Mouse (Mus musculus) c-Kit-positive CD71-positive TER-119-positive erythroid progenitor cells, embryonic 14.5 days (primary cell): ENCODE results near the gene Serpinf2.
"Not testable (repeated sequence)": the region's sequence is repeated elsewhere in the genome, so short reads cannot be mapped to it uniquely, and the experiment has no call there.

ENCODE experiments used
- DNase-seq: peaks from one replicate; pipeline ENCODE4 v3.0.0-alpha.2; 2013; ENCODE audit warnings: low spot score

The Serpinf2 gene

DNA sequence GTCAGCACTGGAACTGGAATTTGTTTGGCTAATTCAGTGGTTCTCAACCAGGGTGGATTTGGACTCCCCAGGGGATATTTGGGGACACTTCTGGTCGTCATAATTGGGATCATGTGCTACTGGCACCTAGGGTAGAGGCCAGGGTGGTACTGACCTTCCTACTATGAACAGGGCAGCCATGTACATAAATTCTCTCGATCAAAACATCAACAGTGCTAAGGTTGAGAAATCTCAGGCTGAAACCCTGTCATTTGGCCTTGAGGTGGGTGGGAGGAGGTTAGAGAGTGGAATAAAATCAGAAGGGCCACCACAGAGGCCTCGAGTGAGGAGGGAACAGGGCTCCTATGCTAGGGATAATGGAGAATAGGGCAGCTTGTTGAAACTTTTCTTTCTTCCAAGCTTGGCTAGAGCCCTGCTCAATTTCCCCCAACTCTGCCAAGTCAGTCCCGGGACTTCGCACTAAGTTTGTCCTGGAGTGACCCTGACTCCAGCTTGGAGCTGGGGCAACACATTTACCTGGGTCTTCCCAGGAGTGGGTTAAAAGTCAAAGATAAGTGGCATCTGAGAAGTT lies 19.8 kb upstream of the Serpinf2 start:
- DNase-seq, result no peak

DNA sequence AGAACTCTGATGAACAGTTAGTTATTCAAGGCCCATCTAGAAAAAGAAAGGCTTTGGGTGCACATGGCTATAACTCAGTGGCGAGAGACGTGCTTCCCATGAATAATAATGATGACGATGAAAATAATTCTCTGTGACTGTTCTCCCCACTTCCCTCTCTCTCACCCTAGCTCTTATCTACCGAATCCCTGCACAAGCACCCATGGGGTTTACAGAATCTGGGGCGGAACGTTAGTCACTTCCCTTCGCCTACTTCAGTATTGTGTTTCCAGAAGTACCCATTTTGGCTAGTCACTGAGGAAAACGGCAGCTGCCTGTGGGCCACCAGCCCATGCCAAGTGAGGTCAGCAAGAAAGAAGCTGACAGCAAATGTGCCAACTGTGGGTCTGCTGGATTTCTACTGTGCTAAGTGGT lies 19.2 kb upstream of the Serpinf2 start:
- DNase-seq, result no peak

DNA sequence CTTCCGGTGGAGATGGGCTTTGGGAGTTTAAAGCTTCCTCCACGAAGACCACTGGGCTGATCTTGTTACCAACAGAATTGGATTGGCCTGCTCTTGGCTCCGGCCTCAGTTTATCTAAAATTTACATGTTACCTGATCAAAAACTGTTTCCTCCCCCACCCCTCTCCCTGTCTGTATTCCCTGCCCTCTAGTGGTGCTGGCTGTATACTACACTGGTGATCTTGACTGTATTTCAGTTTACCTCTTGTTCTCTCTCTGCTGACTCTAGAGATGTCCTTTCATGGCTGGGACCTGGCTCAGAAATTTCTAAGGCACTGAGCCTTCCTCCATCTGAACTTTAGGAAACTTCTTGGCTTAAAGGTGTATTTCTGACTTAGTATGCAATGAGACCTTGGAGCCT lies 18.8 kb upstream of the Serpinf2 start:
- peak; percentile 71 for DNase-seq

- no peak for DNase-seq
Measured at GRCm38 (mm10) chr11:75456440-75456871, 17.1 kb upstream of the Serpinf2 start.

GRCm38 (mm10) chr11:75455971-75456370 lies 16.6 kb upstream of the Serpinf2 start:
- DNase-seq, result not testable (repeated sequence)

DNA sequence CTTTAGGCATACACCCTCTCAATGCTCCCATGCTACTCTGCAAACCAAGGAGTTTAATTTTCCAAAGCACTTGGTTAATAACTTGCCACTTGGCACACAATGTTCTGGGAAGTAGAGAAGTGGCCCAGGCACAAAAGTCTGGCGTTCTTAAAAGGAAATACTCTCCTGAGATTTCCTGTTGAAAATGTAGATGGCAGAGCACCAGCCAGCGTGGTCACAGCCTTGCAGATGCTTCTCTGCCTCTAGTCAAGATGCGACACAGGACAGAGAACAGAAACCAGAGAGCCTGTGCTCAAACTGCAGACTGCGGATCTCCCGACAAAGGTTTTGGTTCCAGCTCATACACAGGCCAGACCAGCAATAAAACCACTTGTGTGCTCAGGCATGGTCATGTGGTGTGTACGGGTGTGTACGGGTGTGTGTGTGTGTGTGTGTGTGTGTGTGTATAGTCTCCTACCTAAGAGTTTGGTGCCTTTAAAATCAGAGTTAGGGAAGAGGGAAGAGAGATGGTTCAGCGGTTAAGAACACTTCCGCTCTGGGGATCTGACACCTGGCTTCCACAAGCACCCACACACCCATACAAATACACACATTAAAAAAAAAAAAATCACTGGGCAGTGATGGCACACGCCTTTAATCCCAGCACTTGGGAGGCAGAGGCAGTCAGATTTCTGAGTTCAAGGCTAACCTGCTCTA lies 15.8 kb upstream of the Serpinf2 start:
- DNase-seq, result no peak

- DNase-seq, result peak; percentile 86
Measured at GRCm38 (mm10) chr11:75453991-75454930, 14.9 kb upstream of the Serpinf2 start, which contains the start of gene Wdr81. Gene Wdr81 (minus strand): TSS chr11:75454717.

GRCm38 (mm10) chr11:75452812-75453557 lies 13.6 kb upstream of the Serpinf2 start:
- no peak for DNase-seq

DNA sequence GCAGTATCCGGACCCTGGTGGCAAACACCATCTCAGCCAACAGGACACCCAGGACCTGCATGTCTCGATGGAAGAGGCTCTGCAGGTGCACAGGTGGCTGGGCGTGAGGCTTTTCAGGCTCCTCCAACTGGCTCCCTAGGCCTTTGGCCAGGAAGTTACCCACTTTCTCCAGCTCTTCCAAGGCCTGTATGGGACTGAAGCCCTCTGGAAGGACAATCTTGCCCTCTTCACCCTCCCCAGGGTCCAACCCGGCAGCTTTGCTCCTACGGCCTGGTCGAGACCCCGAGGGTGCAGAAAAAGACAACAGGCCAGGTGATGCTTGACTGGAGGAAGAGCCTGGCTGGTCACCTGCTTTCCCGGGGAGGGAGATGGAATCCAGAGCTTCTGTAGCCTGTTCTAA lies 12.7 kb upstream of the Serpinf2 start:
- no peak for DNase-seq

DNA sequence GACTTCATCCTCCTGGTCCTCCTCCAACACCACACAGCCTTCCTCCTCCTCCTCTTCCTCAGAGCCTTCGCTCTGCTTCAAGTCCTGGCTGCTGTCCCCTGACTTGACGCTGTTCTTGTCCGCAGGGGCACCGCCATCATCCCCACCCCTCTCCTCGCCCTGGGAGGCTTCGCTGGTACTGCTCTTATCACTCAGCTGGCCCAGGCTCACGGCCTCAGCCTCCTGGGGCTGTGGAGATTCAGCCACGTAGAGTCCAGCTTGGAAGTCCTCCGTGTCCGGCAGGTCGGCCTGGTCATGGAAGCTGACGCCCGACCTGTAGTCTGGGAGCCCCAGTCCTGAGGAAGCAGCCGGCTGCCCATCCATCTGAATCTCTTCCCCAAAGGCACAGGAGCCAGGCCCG lies 11.5 kb upstream of the Serpinf2 start:
- DNase-seq, result no peak

GRCm38 (mm10) chr11:75450304-75450908 lies 11.0 kb upstream of the Serpinf2 start:
- peak; percentile 82 for DNase-seq

GRCm38 (mm10) chr11:75449695-75450094 lies 10.3 kb upstream of the Serpinf2 start:
- DNase-seq, result peak; percentile 87

DNA sequence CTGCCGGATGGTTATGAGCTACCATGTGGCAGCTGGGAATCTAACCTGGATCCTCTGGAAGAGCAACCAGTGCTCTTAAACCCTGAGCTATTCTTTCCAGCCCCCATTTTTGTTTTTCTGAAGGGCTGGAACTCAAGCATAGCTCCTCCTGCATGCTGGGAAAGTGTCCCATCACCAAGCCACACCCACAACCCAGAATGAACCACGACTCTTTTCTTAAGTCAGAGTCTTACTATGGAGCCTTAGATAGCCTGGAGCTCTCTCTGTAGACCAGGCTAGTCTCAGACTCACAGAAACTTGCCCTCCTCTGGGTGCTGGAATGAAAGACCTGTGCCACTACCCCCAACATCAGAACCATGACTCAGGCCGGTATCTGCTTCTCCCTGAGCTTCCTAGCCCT lies 9.2 kb upstream of the Serpinf2 start:
- DNase-seq, result no peak

- no peak for DNase-seq
Measured at GRCm38 (mm10) chr11:75443711-75444110, 4.3 kb upstream of the Serpinf2 start.

- DNase-seq, result no peak
Measured at GRCm38 (mm10) chr11:75441601-75442000, 2.2 kb upstream of the Serpinf2 start.

- DNase-seq, result no peak
Measured at GRCm38 (mm10) chr11:75441034-75441433, 1.6 kb upstream of the Serpinf2 start.

GRCm38 (mm10) chr11:75439951-75440350 lies 560 bp upstream of the Serpinf2 start:
- DNase-seq, result no peak

- no peak for DNase-seq
Measured at GRCm38 (mm10) chr11:75438804-75439203, 587 bp downstream of the Serpinf2 start.

DNA sequence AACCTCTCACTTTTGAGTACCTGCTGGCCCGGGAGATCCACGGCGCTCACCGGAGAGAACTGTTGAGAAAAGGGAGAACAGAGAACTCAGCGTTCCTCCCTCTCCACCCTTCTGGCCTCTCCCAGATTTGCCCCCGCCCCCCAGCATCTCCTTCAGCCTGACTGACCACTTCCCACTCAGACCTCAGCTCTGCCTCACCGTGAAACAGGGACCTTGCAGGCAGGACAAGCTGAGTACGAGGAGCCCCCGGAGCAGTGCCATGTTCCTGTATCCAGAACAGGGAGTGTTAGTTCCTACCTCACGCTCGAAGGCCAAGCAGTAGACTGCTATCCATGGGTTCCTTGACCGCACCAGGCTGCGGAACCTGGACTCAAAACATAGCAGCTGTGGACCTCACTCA lies 1.2 kb downstream of the Serpinf2 start:
- no peak for DNase-seq

DNA sequence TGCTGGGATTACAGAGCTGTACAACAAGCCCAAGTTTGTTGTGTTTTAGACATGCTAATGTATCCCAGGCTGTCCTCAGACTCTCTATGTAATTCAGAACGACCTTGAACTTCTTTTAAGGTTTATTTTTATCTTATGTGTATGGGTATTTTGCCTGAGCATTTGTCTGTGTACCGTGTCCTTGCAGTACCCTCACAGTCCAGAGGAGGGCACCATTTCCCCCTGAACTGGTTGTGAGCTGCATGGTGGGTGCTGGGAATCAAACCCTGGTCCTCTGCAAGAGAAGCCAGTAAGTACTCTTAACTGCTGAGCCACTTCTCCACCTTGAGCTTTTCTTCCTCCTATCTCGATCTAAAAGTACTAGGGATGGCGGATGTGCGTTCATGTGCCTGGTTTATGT lies 5.3 kb downstream of the Serpinf2 start:
- no peak for DNase-seq

GRCm38 (mm10) chr11:75431307-75431706 lies 8.1 kb downstream of the Serpinf2 start:
- DNase-seq, result no peak
